Mouse (Mus musculus) liver, embryonic 11.5 days (tissue): ENCODE measurements around the gene Scn4a. TPM values are rescaled to one million over a fixed set of nuclear protein-coding genes. Genes with fewer than 3 reads are reported as not detected.
A peak's percentile ranks its signal among the peaks of the same experiment; 100 is the strongest.

Experiments used
- ATAC-seq: fragments of 200-750 bp; cut with Nextera tagmentation; replicated peaks from 2 replicates; pipeline ENCODE4 v1.8.0; 2017; ENCODE audit warnings: moderate number of reproducible peaks, mild to moderate bottlenecking, moderate TSS enrichment, moderate library complexity; ENCODE audit not compliant: low FRiP score
- DNase-seq: peaks from one replicate; pipeline ENCODE4 v3.0.0-alpha.2; 2017; ENCODE audit warnings: low spot score
- H3K27ac ChIP-seq: fragments of 300-500 bp; sonication (generic); 2 replicates; pipeline ENCODE4 v1.5.1; 2014; ENCODE audit warnings: mild to moderate bottlenecking, low read depth, low read length, control low read depth
- H3K27me3 ChIP-seq: fragments of 300-500 bp; sonication (generic); replicated peaks from 2 replicates; pipeline ENCODE4 v1.6.1; 2014; ENCODE audit warnings: low read length, mixed read lengths; ENCODE audit not compliant: control insufficient read depth, insufficient read depth
- H3K36me3 ChIP-seq: fragments of 300-500 bp; sonication (generic); 2 replicates; pipeline ENCODE4 v1.6.1; 2014; ENCODE audit warnings: mild to moderate bottlenecking, low read length, moderate library complexity, mixed read lengths; ENCODE audit not compliant: control insufficient read depth, insufficient read depth
- H3K4me1 ChIP-seq: fragments of 300-500 bp; sonication (generic); replicated peaks from 2 replicates; pipeline ENCODE4 v1.6.1; 2014; ENCODE audit warnings: low read length, mixed read lengths; ENCODE audit not compliant: control insufficient read depth, insufficient read depth
- H3K4me2 ChIP-seq: fragments of 300-500 bp; sonication (generic); 2 replicates; pipeline ENCODE4 v1.6.1; 2014; ENCODE audit warnings: mild to moderate bottlenecking, control low read depth, moderate library complexity
- H3K4me3 ChIP-seq: fragments of 300-500 bp; sonication (generic); 2 replicates; pipeline ENCODE4 v1.5.1; 2014; ENCODE audit warnings: low read depth, low read length, control low read depth
- H3K9ac ChIP-seq: fragments of 300-500 bp; sonication (generic); 2 replicates; pipeline ENCODE4 v1.6.1; 2014; ENCODE audit warnings: low read depth, low read length, control low read depth
- H3K9me3 ChIP-seq: fragments of 300-500 bp; sonication (generic); 2 replicates; pipeline ENCODE4 v1.6.1; 2016; ENCODE audit warnings: low read length, inconsistent platforms, mixed read lengths; ENCODE audit not compliant: control insufficient read depth
- WGBS: fragments of 180-500 bp; shearing (Covaris S2); extraction: QIAGEN DNeasy Blood & Tissue Kit; methylation state at CpG from one replicate; pipeline ENCODE4 v1.1.7; 2014; 5-methylcytosine and 5-hydroxymethylcytosine counted together
- polyA plus RNA-seq: library from polyadenylated mRNA; unstranded; fragments of >200 nt; fragmentation: Nextera tagmentation; extraction: Ambion mirVana; gene quantifications from 2 replicates; pipeline ENCODE4 v1.2.1, GENCODE M21; 2014

Gene Scn4a
- polyA plus RNA-seq, 1 experiment from 2014 or later, result not detected

DNA sequence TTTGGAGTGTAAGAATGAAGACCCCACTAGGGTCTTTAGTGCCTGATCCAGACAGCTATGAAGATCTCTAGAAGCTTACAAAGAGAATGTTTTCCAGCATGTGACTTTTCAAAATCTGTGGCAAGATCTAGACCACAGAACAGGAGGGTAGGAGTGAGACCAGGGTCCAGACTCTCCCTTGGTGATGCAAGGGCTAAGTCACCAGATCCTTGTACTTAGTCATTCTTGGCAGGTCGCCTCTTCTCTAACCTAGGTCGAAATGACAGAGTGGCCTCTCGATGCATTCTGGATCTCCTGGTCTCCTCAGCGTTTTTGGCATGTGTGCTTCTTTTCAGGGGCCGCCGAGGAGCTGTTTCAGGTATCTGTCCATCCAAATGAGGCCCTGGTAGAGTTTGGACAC is 70.6 kb downstream of the Scn4a start:
- no peak overlapping the region for H3K4me2 ChIP-seq
- no peak overlapping the region for H3K4me3 ChIP-seq
- H3K36me3 ChIP-seq, result no peaks in the 10 kb centered on the region
- DNase-seq (no peak), ATAC-seq (no peak)
- 82% methylated on average over 6 of the region's 6 CpGs for WGBS
- no peaks in the 10 kb centered on the region for H3K4me1 ChIP-seq
- no peaks in the 10 kb centered on the region for H3K9me3 ChIP-seq
- no peaks in the 10 kb centered on the region for H3K27me3 ChIP-seq
- no peak overlapping the region for H3K9ac ChIP-seq
- H3K27ac ChIP-seq, result no peak overlapping the region

- peak; percentile 57 for ATAC-seq
- H3K27ac ChIP-seq, result no peak within 1 kb of the TSS
- H3K4me3 ChIP-seq, result no peak within 1 kb of the TSS; the same call in 1 of the 2 replicates
These were observed 76.6 kb downstream of the Scn4a start, which contains the start of gene Tcam1 for GRCm38 (mm10) chr11:106276454-106276853. Gene Tcam1 (plus strand): TSS chr11:106276672.

GRCm38 (mm10) chr11:106274971-106275411 is 78.1 kb downstream of the Scn4a start:
- H3K4me2 ChIP-seq, result no peak overlapping the region
- H3K4me1 ChIP-seq, result peaks cover 28% of the 10 kb centered on the region
- WGBS, result 81% methylated on average over 7 of the region's 7 CpGs
- H3K4me3 ChIP-seq, result no peak overlapping the region
- H3K36me3 ChIP-seq, result no peaks in the 10 kb centered on the region
- H3K9me3 ChIP-seq, result no peaks in the 10 kb centered on the region
- H3K27ac ChIP-seq, result no peak overlapping the region
- no peaks in the 10 kb centered on the region for H3K27me3 ChIP-seq
- no peak for ATAC-seq
- no peak for DNase-seq
- no peak overlapping the region for H3K9ac ChIP-seq

More at GRCm38 (mm10) chr11:106276454-106276853, 76.6 kb downstream of the Scn4a start, which contains the start of gene Tcam1:
- peak within 1 kb of the TSS; percentile 44 for H3K4me2 ChIP-seq
- no peaks in the 10 kb centered on the region for H3K27me3 ChIP-seq
- no peaks in the 10 kb centered on the region for H3K9me3 ChIP-seq
- no peaks in the 10 kb centered on the region for H3K36me3 ChIP-seq
- no peak within 1 kb of the TSS for H3K9ac ChIP-seq
- peaks cover 19% of the 10 kb centered on the region for H3K4me1 ChIP-seq
- 6% methylated on average over 25 of the region's 25 CpGs for WGBS
- DNase-seq, result peak; percentile 91

DNA sequence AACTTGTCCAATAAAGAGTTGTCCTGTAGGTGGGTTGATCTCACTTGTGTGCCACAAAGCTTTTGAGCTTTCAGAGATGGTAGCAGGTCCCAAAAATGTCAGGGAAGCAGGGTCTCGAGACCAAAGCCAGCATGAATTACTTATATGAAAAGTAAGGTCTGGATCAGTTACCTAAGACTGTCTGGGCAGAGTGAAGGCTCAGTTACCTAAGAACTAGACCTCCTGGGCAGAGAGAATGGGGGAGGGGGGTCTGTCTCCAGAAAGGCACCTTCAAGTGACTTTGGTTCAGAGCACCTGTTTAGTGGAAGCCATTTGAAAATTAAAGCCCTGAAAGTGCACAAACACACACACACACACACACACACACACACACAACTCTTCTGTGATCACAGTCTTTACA is 78.7 kb downstream of the Scn4a start:
- no peak for DNase-seq
- Histone ChIP-seq H3K4me2 (no peak overlapping the region), H3K36me3 (no peaks in the 10 kb centered on the region), H3K4me1 (peaks cover 28% of the 10 kb centered on the region), H3K9ac (no peak overlapping the region), H3K27me3 (no peaks in the 10 kb centered on the region), H3K4me3 (no peak overlapping the region), H3K27ac (no peak overlapping the region), H3K9me3 (no peaks in the 10 kb centered on the region)
- WGBS, result 86% methylated on average over 1 of the region's 1 CpGs
- no peak for ATAC-seq

- H3K27ac ChIP-seq, result no peak overlapping the region
These were observed 79.3 kb downstream of the Scn4a start for GRCm38 (mm10) chr11:106273811-106274210.

DNA sequence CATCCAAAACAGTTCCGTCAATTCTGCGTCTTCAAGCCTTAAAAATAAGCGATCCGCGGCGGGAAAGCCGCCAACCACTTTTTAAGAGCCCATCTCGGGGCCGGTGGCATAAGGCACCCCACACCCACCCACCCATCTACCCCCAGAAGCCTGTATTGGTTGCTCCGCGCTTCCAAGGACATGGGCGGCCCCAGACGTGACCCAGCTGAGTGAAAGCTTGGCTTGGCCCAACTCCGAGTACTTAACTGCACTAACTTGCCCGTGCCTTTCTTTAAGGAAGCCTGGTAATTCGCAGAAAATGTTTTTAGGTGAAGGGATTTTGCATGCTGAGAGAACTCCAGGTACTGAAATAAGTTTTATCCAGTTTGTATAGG is 79.8 kb downstream of the Scn4a start:
- DNase-seq, result no peak
- peak overlapping the region; percentile 66 for H3K4me2 ChIP-seq
- H3K36me3 ChIP-seq, result no peaks in the 10 kb centered on the region
- ATAC-seq, result peak; percentile 21; the same call in 1 of the 2 replicates
- peak overlapping the region; percentile 64 for H3K9ac ChIP-seq
- H3K27ac ChIP-seq, result peak overlapping the region; percentile 77
- no peaks in the 10 kb centered on the region for H3K27me3 ChIP-seq
- peak overlapping the region; percentile 99 for H3K4me3 ChIP-seq
- H3K4me1 ChIP-seq, result peaks cover 38% of the 10 kb centered on the region
- H3K9me3 ChIP-seq, result no peaks in the 10 kb centered on the region
- 9% methylated on average over 16 of the region's 16 CpGs for WGBS

More at GRCm38 (mm10) chr11:106273811-106274210, 79.3 kb downstream of the Scn4a start:
- Histone ChIP-seq H3K36me3 (no peaks in the 10 kb centered on the region), H3K4me1 (peaks cover 33% of the 10 kb centered on the region), H3K4me3 (peak overlapping the region; percentile 99; the same call in 1 of the 2 replicates), H3K9ac (peak overlapping the region; percentile 64; the same call in 1 of the 2 replicates), H3K9me3 (no peaks in the 10 kb centered on the region), H3K4me2 (peak overlapping the region; percentile 66), H3K27me3 (no peaks in the 10 kb centered on the region)
- 88% methylated on average over 6 of the region's 6 CpGs for whole genome bisulfite sequencing
- ATAC-seq (no peak), DNase-seq (no peak)

GRCm38 (mm10) chr11:106272644-106273310 is 80.3 kb downstream of the Scn4a start, which contains the start of gene Smarcd2:
Gene Smarcd2 (minus strand): TSS chr11:106272972.
- under 1% methylated on average over 72 of the region's 72 CpGs for WGBS
- ATAC-seq (peak; percentile 92), DNase-seq (peak; percentile 100)
- Histone ChIP-seq H3K36me3 (0 out of 2 replicates have a peak, but pooled peaks cover 4% of the 10 kb centered on the region), H3K27ac (peak within 1 kb of the TSS; percentile 95), H3K4me2 (peak within 1 kb of the TSS; percentile 81), H3K9ac (peak within 1 kb of the TSS; percentile 99), H3K4me1 (peaks cover 44% of the 10 kb centered on the region), H3K4me3 (peak within 1 kb of the TSS; percentile 99), H3K9me3 (no peaks in the 10 kb centered on the region), H3K27me3 (no peaks in the 10 kb centered on the region)

GRCm38 (mm10) chr11:106271794-106272643 is 81.1 kb downstream of the Scn4a start:
- H3K27ac ChIP-seq, result peak overlapping the region; percentile 95
- H3K4me2 ChIP-seq, result peak overlapping the region; percentile 81
- peaks cover 50% of the 10 kb centered on the region for H3K4me1 ChIP-seq
- DNase-seq (no peak), ATAC-seq (peak; percentile 40)
- no peaks in the 10 kb centered on the region for H3K9me3 ChIP-seq
- peak overlapping the region; percentile 99 for H3K4me3 ChIP-seq
- 0 out of 2 replicates have a peak, but pooled peaks cover 8% of the 10 kb centered on the region for H3K36me3 ChIP-seq
- 1% methylated on average over 41 of the region's 41 CpGs for WGBS
- H3K9ac ChIP-seq, result peak overlapping the region; percentile 99
- H3K27me3 ChIP-seq, result no peaks in the 10 kb centered on the region
